Mouse (Mus musculus): ENCODE data around the gene Sf1. TPM values are rescaled to one million over a fixed set of nuclear protein-coding genes. Genes with fewer than 3 reads are reported as not detected.

The Sf1 gene
- polyA plus RNA-seq, 1 experiment from 2014 or later = 42.3 TPM

DNA sequence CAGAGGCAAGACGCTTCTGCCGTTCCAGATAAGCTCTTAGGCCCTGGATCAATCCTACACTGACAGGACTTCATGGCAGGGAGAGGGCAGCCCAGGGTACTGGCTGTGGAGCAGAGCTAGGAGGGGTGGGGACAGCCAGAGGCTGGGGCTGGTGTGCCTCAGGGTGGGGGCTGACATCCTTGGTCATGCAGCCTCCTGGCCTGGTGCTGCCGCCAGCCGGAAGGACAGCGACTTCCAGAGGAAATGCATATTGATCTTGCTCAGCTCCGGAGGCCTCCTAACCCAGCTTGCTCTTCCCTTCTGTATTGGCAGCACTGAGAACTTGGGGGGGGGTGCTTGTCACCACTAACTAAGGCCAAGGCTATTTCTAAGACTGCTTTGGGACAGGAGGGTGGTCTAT lies 52.0 kb downstream of the Sf1 start:
- no peak for TF ChIP-seq EP300 (optimal IDR thresholded peaks at IDR 0.05)
- no peak for TF ChIP-seq CTCF (IDR thresholded peaks at IDR 0.05; ENCODE audit: low read depth)
- Histone ChIP-seq H3K4me3 (ENCODE audit: low read depth, low read length) (no peak overlapping the region), H3K9ac (ENCODE audit: low read length) (no peak overlapping the region), H3K27ac (replicated peaks) (no peak overlapping the region), H3K9me3 (ENCODE audit: control insufficient read depth, low read length) (no peaks in the 10 kb centered on the region), H3K4me2 (replicated peaks; ENCODE audit: low read depth) (no peak overlapping the region), H3K36me3 (ENCODE audit: control insufficient read depth, insufficient read depth, low read length) (no peaks in the 10 kb centered on the region; the same call in 1 of the 2 replicates), H3K27me3 (ENCODE audit: control insufficient read depth, insufficient read depth, low read length) (peaks cover 4% of the 10 kb centered on the region; the same call in 1 of the 2 replicates), H3K4me1 (replicated peaks; ENCODE audit: control insufficient read depth, insufficient read depth) (no peaks in the 10 kb centered on the region)
- DNase-seq (ENCODE audit: low spot score) (no peak), ATAC-seq (ENCODE audit: low FRiP score, low TSS enrichment) (no peak)
- WGBS = 46% methylated on average over 6 of the region's 6 CpGs

DNA sequence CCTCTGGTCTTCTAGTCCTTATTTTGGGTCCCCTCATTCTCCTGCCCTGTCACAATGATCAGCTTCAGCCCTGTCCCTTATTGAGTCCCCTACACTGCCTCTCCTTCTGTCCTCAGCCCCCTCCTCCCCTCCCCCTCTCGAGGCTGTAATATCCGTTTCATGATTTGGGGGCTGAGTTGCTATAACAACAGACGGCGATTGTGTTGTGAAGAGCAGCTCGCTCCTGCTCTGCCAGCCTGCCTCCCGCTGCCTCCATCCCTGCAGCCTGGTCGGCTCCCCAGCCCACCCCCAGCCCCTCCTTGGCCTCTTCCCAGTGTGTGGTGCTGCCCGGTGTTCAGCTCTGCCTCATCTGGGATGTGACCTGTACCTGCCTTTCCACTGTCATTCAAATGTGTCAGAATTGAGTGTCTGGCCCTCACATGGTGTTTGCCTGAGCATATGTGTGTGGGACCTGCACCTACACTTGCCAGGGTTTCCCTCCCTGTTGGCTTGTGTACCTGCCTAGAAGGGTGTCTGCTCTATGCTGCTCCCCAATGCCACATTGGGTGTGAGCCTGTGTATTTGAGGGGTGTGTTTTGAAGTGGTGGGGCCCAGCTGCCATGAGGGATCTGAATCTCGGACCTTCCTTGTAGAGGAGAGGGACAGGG lies 52.8 kb downstream of the Sf1 start:
- TF ChIP-seq EP300 (optimal IDR thresholded peaks at IDR 0.05) = no peak
- no peak for TF ChIP-seq CTCF (IDR thresholded peaks at IDR 0.05; ENCODE audit: low read depth)
- no peaks in the 10 kb centered on the region for H3K4me1 ChIP-seq (replicated peaks; ENCODE audit: control insufficient read depth, insufficient read depth)
- no peaks in the 10 kb centered on the region for H3K9me3 ChIP-seq (ENCODE audit: control insufficient read depth, low read length)
- peaks cover 5% of the 10 kb centered on the region; the same call in 1 of the 2 replicates for H3K27me3 ChIP-seq (ENCODE audit: control insufficient read depth, insufficient read depth, low read length)
- no peak overlapping the region for H3K4me3 ChIP-seq (ENCODE audit: low read depth, low read length)
- DNase-seq (ENCODE audit: low spot score) (no peak), ATAC-seq (ENCODE audit: low FRiP score, low TSS enrichment) (no peak)
- H3K36me3 ChIP-seq (ENCODE audit: control insufficient read depth, insufficient read depth, low read length) = no peaks in the 10 kb centered on the region; the same call in 1 of the 2 replicates
- no peak overlapping the region for H3K4me2 ChIP-seq (replicated peaks; ENCODE audit: low read depth)
- no peak overlapping the region for H3K9ac ChIP-seq (ENCODE audit: low read length)
- 20% methylated on average over 9 of the region's 9 CpGs for WGBS
- H3K27ac ChIP-seq (replicated peaks) = no peak overlapping the region

DNA sequence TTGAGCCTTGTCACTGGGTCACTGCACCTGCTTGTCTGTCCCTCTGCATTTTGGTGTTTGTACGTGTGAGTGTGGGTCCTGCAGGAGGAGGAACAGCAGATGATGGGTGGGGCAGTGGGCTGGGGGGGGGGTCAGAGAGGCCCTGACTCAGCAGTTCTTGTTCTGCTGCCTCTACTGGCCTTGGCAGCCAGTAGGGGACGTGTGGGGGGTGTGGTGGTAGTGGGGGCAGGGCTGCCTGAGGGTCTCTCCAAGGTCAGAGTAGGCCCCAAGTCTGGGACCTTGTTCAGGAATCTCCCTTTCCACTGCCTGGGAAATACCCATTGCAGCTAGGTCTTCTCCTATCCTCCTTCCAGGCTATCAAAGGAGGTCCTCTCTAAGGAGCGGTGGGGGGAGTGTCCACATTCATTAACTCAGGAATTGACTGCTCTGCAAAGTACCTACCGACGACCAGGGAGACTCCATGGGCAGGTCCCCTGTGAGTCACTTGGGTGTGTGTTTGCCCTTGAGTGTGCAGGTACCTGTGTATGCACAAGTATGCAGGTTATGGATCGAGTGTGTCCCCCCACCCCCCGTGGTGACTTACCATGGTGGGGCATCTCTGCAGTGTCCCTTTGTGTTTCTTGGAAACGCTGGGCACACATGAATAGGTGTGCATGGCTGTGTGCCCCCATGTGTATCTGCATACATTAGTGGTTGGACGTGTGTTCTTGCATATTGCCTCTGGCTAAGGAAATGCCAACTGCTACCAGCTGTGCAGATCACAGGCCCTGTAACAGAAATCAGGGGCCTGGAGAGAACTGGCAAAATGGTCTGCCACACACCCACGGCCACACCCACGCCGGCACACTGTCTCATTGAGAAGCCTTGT lies 53.6 kb downstream of the Sf1 start:
- H3K27ac ChIP-seq (replicated peaks) = no peak overlapping the region
- ATAC-seq (ENCODE audit: low FRiP score, low TSS enrichment) (peak; percentile 39), DNase-seq (ENCODE audit: low spot score) (peak; percentile 54)
- no peak for TF ChIP-seq CTCF (IDR thresholded peaks at IDR 0.05; ENCODE audit: low read depth)
- TF ChIP-seq EP300 (optimal IDR thresholded peaks at IDR 0.05) = no peak
- H3K9ac ChIP-seq (ENCODE audit: low read length) = no peak overlapping the region
- H3K4me2 ChIP-seq (replicated peaks; ENCODE audit: low read depth) = no peak overlapping the region
- peaks cover 5% of the 10 kb centered on the region; the same call in 1 of the 2 replicates for H3K27me3 ChIP-seq (ENCODE audit: control insufficient read depth, insufficient read depth, low read length)
- no peaks in the 10 kb centered on the region for H3K4me1 ChIP-seq (replicated peaks; ENCODE audit: control insufficient read depth, insufficient read depth)
- no peaks in the 10 kb centered on the region for H3K9me3 ChIP-seq (ENCODE audit: control insufficient read depth, low read length)
- H3K4me3 ChIP-seq (ENCODE audit: low read depth, low read length) = no peak overlapping the region
- WGBS = 55% methylated on average over 12 of the region's 12 CpGs
- no peaks in the 10 kb centered on the region; the same call in 1 of the 2 replicates for H3K36me3 ChIP-seq (ENCODE audit: control insufficient read depth, insufficient read depth, low read length)

DNA sequence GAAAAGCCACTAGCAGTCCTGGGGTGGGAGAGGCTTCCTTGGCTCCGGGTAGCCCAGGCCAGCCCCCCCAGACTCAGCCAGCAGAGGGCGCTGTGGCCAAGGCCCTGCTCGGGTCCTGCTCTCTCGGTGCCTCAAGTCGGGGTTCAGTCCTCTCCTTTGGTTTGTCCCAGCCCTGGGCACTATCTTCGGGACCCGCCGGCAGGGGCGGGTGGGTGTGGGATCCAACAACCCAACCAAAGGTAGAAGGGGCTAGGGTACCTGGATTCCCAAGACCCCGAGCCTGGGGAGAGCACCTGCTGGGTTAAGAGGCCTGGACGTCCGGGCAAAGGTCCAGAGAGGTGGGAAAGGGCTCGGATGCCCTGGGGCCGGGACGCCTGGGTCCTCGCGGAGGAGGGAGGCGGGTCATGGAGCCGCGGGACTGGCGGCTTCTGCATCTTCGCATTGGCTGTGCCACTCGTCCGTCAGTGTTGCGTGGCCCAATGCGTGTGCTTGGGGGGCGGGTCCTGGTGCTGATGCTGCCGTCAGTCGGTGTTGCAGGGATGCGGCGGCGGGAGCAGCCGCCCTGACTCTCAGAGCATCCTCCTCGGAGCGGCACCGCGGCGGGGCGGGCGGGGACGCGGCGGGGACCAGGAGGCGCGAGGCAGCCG lies 54.9 kb downstream of the Sf1 start, which contains the start of gene Nrxn2:
TSS of gene Nrxn2 (plus strand) at position 499 of the 647 bp plus-strand sequence.
- Histone ChIP-seq H3K36me3 (ENCODE audit: control insufficient read depth, insufficient read depth, low read length) (no peaks in the 10 kb centered on the region; the same call in 1 of the 2 replicates), H3K4me1 (replicated peaks; ENCODE audit: control insufficient read depth, insufficient read depth) (no peaks in the 10 kb centered on the region), H3K4me3 (ENCODE audit: low read depth, low read length) (peak within 1 kb of the TSS; percentile 29), H3K27ac (replicated peaks) (no peak within 1 kb of the TSS), H3K9me3 (ENCODE audit: control insufficient read depth, low read length) (no peaks in the 10 kb centered on the region), H3K27me3 (ENCODE audit: control insufficient read depth, insufficient read depth, low read length) (peaks cover 5% of the 10 kb centered on the region; the same call in 1 of the 2 replicates), H3K4me2 (replicated peaks; ENCODE audit: low read depth) (peak within 1 kb of the TSS; percentile 75), H3K9ac (ENCODE audit: low read length) (peak within 1 kb of the TSS; percentile 56; the same call in 1 of the 2 replicates)
- 0% methylated on average over 33 of the region's 46 CpGs for WGBS
- DNase-seq (ENCODE audit: low spot score) (peak; percentile 83), ATAC-seq (ENCODE audit: low FRiP score, low TSS enrichment) (peak; percentile 80)
- TF ChIP-seq CTCF (IDR thresholded peaks at IDR 0.05; ENCODE audit: low read depth) (peak; percentile 89), EP300 (optimal IDR thresholded peaks at IDR 0.05) (no peak)

DNA sequence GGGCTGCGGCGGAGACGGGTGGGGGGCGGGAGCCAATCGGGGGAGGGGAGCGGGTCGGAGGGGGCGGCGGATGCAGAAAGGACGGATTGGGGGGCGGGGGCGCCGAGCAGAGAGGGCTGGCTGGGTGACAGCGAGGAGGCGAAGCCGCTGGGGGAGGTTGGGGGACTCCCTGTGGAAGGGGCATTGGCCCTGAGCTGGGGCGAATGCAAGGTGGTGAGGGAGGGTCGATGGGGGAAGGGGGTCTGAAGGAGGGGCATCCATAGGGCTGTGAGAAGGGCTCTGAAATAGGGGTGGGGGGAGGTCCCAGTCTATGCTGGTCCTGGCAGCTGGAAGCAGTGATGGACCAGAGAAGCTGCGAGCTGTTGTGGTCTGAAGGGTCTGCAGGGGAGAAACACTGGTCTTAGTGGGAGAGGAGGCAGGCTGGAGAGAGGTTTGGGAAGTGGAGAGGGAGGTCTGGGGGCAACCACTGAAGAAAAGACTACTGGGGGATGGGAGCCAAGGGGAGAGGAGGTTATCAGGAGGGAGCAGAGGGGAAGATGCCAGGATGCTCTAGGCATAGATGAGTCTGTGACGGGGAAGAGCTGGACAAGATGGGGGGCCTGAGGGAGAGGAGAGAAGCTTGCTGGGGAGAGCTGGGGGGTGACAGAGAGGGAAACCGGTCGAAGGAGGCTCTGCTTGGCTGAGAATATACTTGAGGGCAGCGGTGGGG lies 55.6 kb downstream of the Sf1 start:
- WGBS = 15% methylated on average over 15 of the region's 23 CpGs
- TF ChIP-seq CTCF (IDR thresholded peaks at IDR 0.05; ENCODE audit: low read depth) = no peak
- TF ChIP-seq EP300 (optimal IDR thresholded peaks at IDR 0.05) = no peak
- H3K4me3 ChIP-seq (ENCODE audit: low read depth, low read length) = peak overlapping the region; percentile 29
- no peak for ATAC-seq (ENCODE audit: low FRiP score, low TSS enrichment)
- no peaks in the 10 kb centered on the region for H3K36me3 ChIP-seq (ENCODE audit: control insufficient read depth, insufficient read depth, low read length)
- H3K27me3 ChIP-seq (ENCODE audit: control insufficient read depth, insufficient read depth, low read length) = peaks cover 5% of the 10 kb centered on the region; the same call in 1 of the 2 replicates
- DNase-seq (ENCODE audit: low spot score) = no peak
- H3K27ac ChIP-seq (replicated peaks) = no peak overlapping the region
- no peaks in the 10 kb centered on the region for H3K4me1 ChIP-seq (replicated peaks; ENCODE audit: control insufficient read depth, insufficient read depth)
- no peak overlapping the region; the same call in 1 of the 2 replicates for H3K4me2 ChIP-seq (replicated peaks; ENCODE audit: low read depth)
- H3K9ac ChIP-seq (ENCODE audit: low read length) = no peak overlapping the region
- H3K9me3 ChIP-seq (ENCODE audit: control insufficient read depth, low read length) = no peaks in the 10 kb centered on the region

All from stomach, postnatal 0 days (tissue).